Mouse (Mus musculus): ENCODE results near the gene Alad. TPM values are rescaled to one million over a fixed set of nuclear protein-coding genes. Genes with fewer than 3 reads are reported as not detected.
A peak's percentile ranks its signal among the peaks of the same experiment; 100 is the strongest.

The Alad gene
- polyA plus RNA-seq, 1 experiment from 2014 or later = 107 TPM

GRCm38 (mm10) chr4:62514995-62515394 lies 4.7 kb downstream of the Alad start:
- H3K27ac ChIP-seq (ENCODE audit: low read depth, low read length) = no peak overlapping the region
- peaks cover 42% of the 10 kb centered on the region for H3K36me3 ChIP-seq (ENCODE audit: control insufficient read depth, insufficient read depth, low read length)
- H3K4me1 ChIP-seq (ENCODE audit: control insufficient read depth, insufficient read depth, low read length) = peaks cover 38% of the 10 kb centered on the region
- no peak for ATAC-seq (ENCODE audit: low FRiP score, low TSS enrichment)
- no peaks in the 10 kb centered on the region for H3K9me3 ChIP-seq (ENCODE audit: control insufficient read depth, low read length)
- no peak overlapping the region for H3K9ac ChIP-seq (ENCODE audit: low read depth, low read length)
- no peak overlapping the region for H3K4me3 ChIP-seq (ENCODE audit: low read length)
- 91% methylated on average over 7 of the region's 7 CpGs for WGBS
- H3K4me2 ChIP-seq (replicated peaks; ENCODE audit: low read depth, low read length) = no peak overlapping the region
- H3K27me3 ChIP-seq (ENCODE audit: control insufficient read depth, insufficient read depth, low read length) = no peaks in the 10 kb centered on the region

DNA sequence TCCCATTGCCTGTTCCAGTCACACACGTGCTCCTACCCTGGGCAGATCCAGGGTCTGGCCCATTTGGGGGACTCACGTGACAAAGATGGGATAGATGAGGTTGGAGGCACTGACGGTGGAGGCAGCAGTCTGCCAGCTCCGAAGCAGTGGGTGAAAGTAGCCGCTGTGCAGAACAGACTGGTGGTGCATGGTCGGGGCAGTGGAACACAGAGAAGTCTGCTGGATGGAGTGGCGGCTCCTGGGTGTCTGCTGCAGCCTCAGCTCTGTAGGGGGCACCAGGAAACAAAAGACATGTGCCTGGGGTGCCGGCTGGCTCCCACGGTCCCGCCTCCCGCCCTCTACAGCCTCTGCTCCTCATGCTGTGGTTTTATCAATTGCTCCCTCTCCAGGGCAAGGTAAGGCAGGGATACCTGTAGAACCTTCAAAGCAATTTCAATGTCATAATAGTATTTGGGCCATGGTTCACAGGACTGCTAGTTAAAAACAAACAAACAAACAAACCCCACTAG lies 5.7 kb downstream of the Alad start:
- H3K36me3 ChIP-seq (ENCODE audit: control insufficient read depth, insufficient read depth, low read length) = peaks cover 51% of the 10 kb centered on the region

GRCm38 (mm10) chr4:62509946-62510345 lies 9.8 kb downstream of the Alad start:
- Histone ChIP-seq H3K4me3 (ENCODE audit: low read length) (no peak overlapping the region), H3K4me2 (replicated peaks; ENCODE audit: low read depth, low read length) (no peak overlapping the region), H3K27ac (ENCODE audit: low read depth, low read length) (no peak overlapping the region), H3K9me3 (ENCODE audit: control insufficient read depth, low read length) (no peaks in the 10 kb centered on the region), H3K9ac (ENCODE audit: low read depth, low read length) (no peak overlapping the region), H3K4me1 (ENCODE audit: control insufficient read depth, insufficient read depth, low read length) (0 out of 2 replicates have a peak, but pooled peaks cover 3% of the 10 kb centered on the region), H3K36me3 (ENCODE audit: control insufficient read depth, insufficient read depth, low read length) (peaks cover 69% of the 10 kb centered on the region), H3K27me3 (ENCODE audit: control insufficient read depth, insufficient read depth, low read length) (no peaks in the 10 kb centered on the region)
- ATAC-seq (ENCODE audit: low FRiP score, low TSS enrichment) = no peak
- WGBS = 92% methylated on average over 11 of the region's 11 CpGs

More for the DNA sequence above, 5.7 kb downstream of the Alad start:
- 58% methylated on average over 11 of the region's 11 CpGs for WGBS
- Histone ChIP-seq H3K27ac (ENCODE audit: low read depth, low read length) (no peak overlapping the region), H3K4me2 (replicated peaks; ENCODE audit: low read depth, low read length) (no peak overlapping the region), H3K27me3 (ENCODE audit: control insufficient read depth, insufficient read depth, low read length) (no peaks in the 10 kb centered on the region), H3K4me3 (ENCODE audit: low read length) (no peak overlapping the region), H3K9ac (ENCODE audit: low read depth, low read length) (no peak overlapping the region), H3K4me1 (ENCODE audit: control insufficient read depth, insufficient read depth, low read length) (peaks cover 37% of the 10 kb centered on the region), H3K9me3 (ENCODE audit: control insufficient read depth, low read length) (no peaks in the 10 kb centered on the region)
- no peak; the same call in 1 of the 2 replicates for ATAC-seq (ENCODE audit: low FRiP score, low TSS enrichment)

DNA sequence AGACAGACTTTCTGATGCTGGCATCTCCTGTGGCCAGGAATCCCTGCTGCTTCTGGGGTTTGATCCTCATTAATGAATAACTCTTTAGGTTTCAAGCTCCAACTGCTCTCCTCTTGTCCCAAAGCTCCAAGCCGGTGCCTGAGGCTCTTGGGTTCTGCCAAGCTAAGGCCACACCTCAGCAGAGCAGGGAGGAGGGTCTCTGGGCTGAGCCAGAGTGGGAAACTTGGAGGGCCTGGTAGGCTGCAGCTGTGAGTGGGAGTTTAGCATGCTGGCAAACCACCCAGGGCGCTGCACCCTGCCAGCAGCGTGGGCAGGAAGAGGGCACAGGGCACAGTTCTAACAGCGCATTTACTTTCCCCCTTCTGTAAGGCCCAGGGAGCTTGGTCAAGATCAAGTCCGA lies 10.9 kb downstream of the Alad start:
- ATAC-seq (ENCODE audit: low FRiP score, low TSS enrichment) = no peak
- Histone ChIP-seq H3K27me3 (ENCODE audit: control insufficient read depth, insufficient read depth, low read length) (no peaks in the 10 kb centered on the region), H3K36me3 (ENCODE audit: control insufficient read depth, insufficient read depth, low read length) (peaks cover 66% of the 10 kb centered on the region), H3K27ac (ENCODE audit: low read depth, low read length) (no peak overlapping the region), H3K4me3 (ENCODE audit: low read length) (no peak overlapping the region), H3K4me1 (ENCODE audit: control insufficient read depth, insufficient read depth, low read length) (0 out of 2 replicates have a peak, but pooled peaks cover under 1% of the 10 kb centered on the region), H3K4me2 (replicated peaks; ENCODE audit: low read depth, low read length) (no peak overlapping the region), H3K9me3 (ENCODE audit: control insufficient read depth, low read length) (no peaks in the 10 kb centered on the region), H3K9ac (ENCODE audit: low read depth, low read length) (no peak overlapping the region)
- 90% methylated on average over 5 of the region's 5 CpGs for WGBS

GRCm38 (mm10) chr4:62506798-62507197 lies 12.9 kb downstream of the Alad start:
- 54% methylated on average over 2 of the region's 2 CpGs for WGBS
- no peak overlapping the region for H3K4me3 ChIP-seq (ENCODE audit: low read length)
- no peaks in the 10 kb centered on the region for H3K27me3 ChIP-seq (ENCODE audit: control insufficient read depth, insufficient read depth, low read length)
- no peaks in the 10 kb centered on the region for H3K4me1 ChIP-seq (ENCODE audit: control insufficient read depth, insufficient read depth, low read length)
- no peak overlapping the region for H3K9ac ChIP-seq (ENCODE audit: low read depth, low read length)
- no peak for ATAC-seq (ENCODE audit: low FRiP score, low TSS enrichment)
- H3K4me2 ChIP-seq (replicated peaks; ENCODE audit: low read depth, low read length) = no peak overlapping the region
- H3K9me3 ChIP-seq (ENCODE audit: control insufficient read depth, low read length) = no peaks in the 10 kb centered on the region
- H3K36me3 ChIP-seq (ENCODE audit: control insufficient read depth, insufficient read depth, low read length) = peaks cover 46% of the 10 kb centered on the region
- no peak overlapping the region for H3K27ac ChIP-seq (ENCODE audit: low read depth, low read length)

GRCm38 (mm10) chr4:62505991-62506390 lies 13.7 kb downstream of the Alad start:
- Histone ChIP-seq H3K4me2 (replicated peaks; ENCODE audit: low read depth, low read length) (no peak overlapping the region), H3K9me3 (ENCODE audit: control insufficient read depth, low read length) (no peaks in the 10 kb centered on the region)
- ATAC-seq (ENCODE audit: low FRiP score, low TSS enrichment) = no peak

DNA sequence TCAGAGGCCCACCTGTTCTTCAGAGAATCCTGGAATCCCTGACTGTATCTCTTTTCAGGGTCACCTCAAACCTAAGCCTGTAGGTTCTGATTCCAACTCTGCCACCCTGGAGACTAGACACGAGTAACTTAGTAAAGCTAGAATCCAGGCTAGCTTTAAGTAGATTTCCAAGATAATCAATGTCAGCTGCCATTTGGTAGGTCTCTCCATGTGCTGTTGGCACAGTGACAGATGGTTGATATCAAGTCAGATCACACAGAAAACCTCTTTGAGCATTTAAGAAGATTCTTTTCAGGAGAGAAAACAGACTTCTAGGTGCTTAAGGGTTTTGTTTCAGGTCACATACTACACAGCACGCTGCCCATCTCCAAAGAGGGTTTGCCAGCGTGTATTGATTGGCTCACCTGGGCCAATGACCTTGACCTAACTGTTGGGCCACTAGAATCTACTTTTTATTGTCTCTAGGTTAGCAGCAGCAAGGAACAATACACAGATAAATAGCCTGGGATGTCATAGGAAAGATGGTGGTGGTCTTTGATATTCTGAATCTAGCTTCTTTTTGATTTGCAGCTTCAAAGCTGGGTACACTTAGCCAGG lies 16.2 kb downstream of the Alad start, which contains the start of gene Hdhd3:
TSS of gene Hdhd3 (minus strand) at position 94 of the 597 bp plus-strand sequence.
- H3K9ac ChIP-seq (ENCODE audit: low read depth, low read length) = peak within 1 kb of the TSS; percentile 76
- peak within 1 kb of the TSS; percentile 72 for H3K4me2 ChIP-seq (replicated peaks; ENCODE audit: low read depth, low read length)
- WGBS = 84% methylated on average over 3 of the region's 3 CpGs
- no peak for ATAC-seq (ENCODE audit: low FRiP score, low TSS enrichment)
- peak within 1 kb of the TSS; percentile 85 for H3K4me3 ChIP-seq (ENCODE audit: low read length)
- no peaks in the 10 kb centered on the region for H3K27me3 ChIP-seq (ENCODE audit: control insufficient read depth, insufficient read depth, low read length)
- H3K36me3 ChIP-seq (ENCODE audit: control insufficient read depth, insufficient read depth, low read length) = peaks cover 19% of the 10 kb centered on the region
- H3K9me3 ChIP-seq (ENCODE audit: control insufficient read depth, low read length) = no peaks in the 10 kb centered on the region
- peaks cover 3% of the 10 kb centered on the region; the same call in 1 of the 2 replicates for H3K4me1 ChIP-seq (ENCODE audit: control insufficient read depth, insufficient read depth, low read length)
- H3K27ac ChIP-seq (ENCODE audit: low read depth, low read length) = peak within 1 kb of the TSS; percentile 56

More at GRCm38 (mm10) chr4:62505991-62506390, 13.7 kb downstream of the Alad start:
- WGBS = 76% methylated on average over 3 of the region's 3 CpGs
- Histone ChIP-seq H3K4me3 (ENCODE audit: low read length) (no peak overlapping the region), H3K27me3 (ENCODE audit: control insufficient read depth, insufficient read depth, low read length) (no peaks in the 10 kb centered on the region), H3K9ac (ENCODE audit: low read depth, low read length) (no peak overlapping the region), H3K4me1 (ENCODE audit: control insufficient read depth, insufficient read depth, low read length) (peaks cover 3% of the 10 kb centered on the region; the same call in 1 of the 2 replicates), H3K36me3 (ENCODE audit: control insufficient read depth, insufficient read depth, low read length) (peaks cover 37% of the 10 kb centered on the region), H3K27ac (ENCODE audit: low read depth, low read length) (no peak overlapping the region)

DNA sequence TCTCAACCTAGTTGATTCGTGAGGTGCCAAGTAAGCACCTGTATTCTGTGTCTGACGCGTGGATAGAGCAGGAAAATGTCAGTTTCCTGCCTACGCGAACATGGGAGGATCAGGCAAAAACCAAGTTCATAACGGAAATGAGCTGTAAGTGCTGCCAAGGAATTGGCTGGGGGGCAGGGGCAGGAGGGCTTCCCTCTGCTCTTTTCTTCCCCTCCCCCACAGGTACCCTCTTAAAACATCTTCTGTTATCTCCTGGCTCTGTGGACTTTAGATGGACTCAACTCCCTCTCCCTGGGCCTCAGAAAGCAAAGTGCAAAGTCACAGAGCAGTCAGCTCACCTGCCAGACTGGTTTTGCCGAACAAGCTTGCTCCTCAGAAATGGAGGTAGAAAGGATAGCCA lies 16.7 kb downstream of the Alad start:
- H3K9ac ChIP-seq (ENCODE audit: low read depth, low read length) = no peak overlapping the region
- peaks cover 3% of the 10 kb centered on the region; the same call in 1 of the 2 replicates for H3K4me1 ChIP-seq (ENCODE audit: control insufficient read depth, insufficient read depth, low read length)
- H3K9me3 ChIP-seq (ENCODE audit: control insufficient read depth, low read length) = no peaks in the 10 kb centered on the region
- no peaks in the 10 kb centered on the region for H3K27me3 ChIP-seq (ENCODE audit: control insufficient read depth, insufficient read depth, low read length)
- H3K27ac ChIP-seq (ENCODE audit: low read depth, low read length) = no peak overlapping the region
- no peak overlapping the region for H3K4me2 ChIP-seq (replicated peaks; ENCODE audit: low read depth, low read length)
- 63% methylated on average over 7 of the region's 7 CpGs for WGBS
- peaks cover 14% of the 10 kb centered on the region; the same call in 1 of the 2 replicates for H3K36me3 ChIP-seq (ENCODE audit: control insufficient read depth, insufficient read depth, low read length)
- H3K4me3 ChIP-seq (ENCODE audit: low read length) = no peak overlapping the region
- no peak for ATAC-seq (ENCODE audit: low FRiP score, low TSS enrichment)

GRCm38 (mm10) chr4:62501964-62502732 lies 17.6 kb downstream of the Alad start:
- Histone ChIP-seq H3K4me2 (replicated peaks; ENCODE audit: low read depth, low read length) (peak overlapping the region; percentile 72), H3K4me1 (ENCODE audit: control insufficient read depth, insufficient read depth, low read length) (peaks cover 3% of the 10 kb centered on the region; the same call in 1 of the 2 replicates), H3K4me3 (ENCODE audit: low read length) (peak overlapping the region; percentile 85), H3K9me3 (ENCODE audit: control insufficient read depth, low read length) (no peaks in the 10 kb centered on the region), H3K27ac (ENCODE audit: low read depth, low read length) (peak overlapping the region; percentile 56), H3K36me3 (ENCODE audit: control insufficient read depth, insufficient read depth, low read length) (peaks cover 7% of the 10 kb centered on the region; the same call in 1 of the 2 replicates), H3K9ac (ENCODE audit: low read depth, low read length) (peak overlapping the region; percentile 76), H3K27me3 (ENCODE audit: control insufficient read depth, insufficient read depth, low read length) (no peaks in the 10 kb centered on the region)
- 2% methylated on average over 38 of the region's 38 CpGs for WGBS
- ATAC-seq (ENCODE audit: low FRiP score, low TSS enrichment) = peak; percentile 96
